Mouse (Mus musculus) right cerebral cortex, postnatal 36 days (tissue): ENCODE results near the gene Abcf3.

Experiments
- DNase-seq, 2 experiments: peaks; one replicate each; pipeline ENCODE4 v3.0.0; 2022; ENCODE audit warnings: low spot score in 2 of 2, mixed read lengths in 1 of 2

Gene Abcf3

GRCm38 (mm10) chr16:20548096-20548948 lies at the start of gene Abcf3:
Gene Abcf3 (plus strand): TSS chr16:20548577.
- DNase-seq = peak; percentile 97 to 98

GRCm38 (mm10) chr16:20498677-20499475 lies 49.5 kb upstream of the Abcf3 start, which contains the start of gene Eif2b5:
Gene Eif2b5 (plus strand): TSS chr16:20498817.
- DNase-seq = peak; percentile 91 to 93

- DNase-seq = peak in 1 of 2 experiments; percentile 50
Measured at GRCm38 (mm10) chr16:20506000-20506399, 42.4 kb upstream of the Abcf3 start.

- no peak for DNase-seq
Measured at GRCm38 (mm10) chr16:20509349-20509748, 39.0 kb upstream of the Abcf3 start.

- DNase-seq = no peak
Measured at GRCm38 (mm10) chr16:20511277-20511847, 37.0 kb upstream of the Abcf3 start.

GRCm38 (mm10) chr16:20516032-20516431 lies 32.3 kb upstream of the Abcf3 start:
- no peak for DNase-seq

- DNase-seq = peak; percentile 79 to 84
Measured at GRCm38 (mm10) chr16:20516726-20517201, 31.6 kb upstream of the Abcf3 start, which contains the start of gene Dvl3. Gene Dvl3 (plus strand): TSS chr16:20516982.

- DNase-seq = no peak
Measured at GRCm38 (mm10) chr16:20517216-20517615, 31.2 kb upstream of the Abcf3 start.

GRCm38 (mm10) chr16:20517701-20518374 lies 30.5 kb upstream of the Abcf3 start:
- no peak for DNase-seq

GRCm38 (mm10) chr16:20523886-20524285 lies 24.5 kb upstream of the Abcf3 start:
- no peak for DNase-seq

- DNase-seq = no peak
Measured at GRCm38 (mm10) chr16:20528779-20529178, 19.6 kb upstream of the Abcf3 start.

- DNase-seq = no peak
Measured at GRCm38 (mm10) chr16:20529375-20529774, 19.0 kb upstream of the Abcf3 start.

GRCm38 (mm10) chr16:20530941-20531340 lies 17.4 kb upstream of the Abcf3 start:
- DNase-seq = no peak

GRCm38 (mm10) chr16:20534617-20535295 lies 13.6 kb upstream of the Abcf3 start:
- no peak for DNase-seq

GRCm38 (mm10) chr16:20535296-20536080 lies 12.9 kb upstream of the Abcf3 start, which contains the start of gene Ap2m1:
Gene Ap2m1 (plus strand): TSS chr16:20535478.
- peak; percentile 95 to 98 for DNase-seq

- DNase-seq = no peak
Measured at GRCm38 (mm10) chr16:20536081-20536665, 12.2 kb upstream of the Abcf3 start.

- no peak for DNase-seq
Measured at GRCm38 (mm10) chr16:20537071-20537471, 11.3 kb upstream of the Abcf3 start.

- DNase-seq = no peak
Measured at GRCm38 (mm10) chr16:20537601-20538320, 10.6 kb upstream of the Abcf3 start.

GRCm38 (mm10) chr16:20539649-20540048 lies 8.7 kb upstream of the Abcf3 start:
- DNase-seq = no peak
